Mouse (Mus musculus) thymus, postnatal 0 days (tissue): ENCODE results near the gene Ppm1b. TPM values are rescaled to one million over a fixed set of nuclear protein-coding genes. Genes with fewer than 3 reads are reported as not detected.

ENCODE experiments used
- DNase-seq: peaks from one replicate; pipeline ENCODE4 v3.0.0-alpha.2; 2015; ENCODE audit warnings: low spot score
- polyA plus RNA-seq: library from polyadenylated mRNA; unstranded; fragments of >200 nt; fragmentation: Nextera tagmentation; extraction: Ambion mirVana; gene quantifications from 2 replicates; pipeline ENCODE4 v1.2.1, GENCODE M21; 2015

The Ppm1b gene
- polyA plus RNA-seq, 1 experiment from 2014 or later = 72.9 TPM

GRCm38 (mm10) chr17:85070658-85071057 is 114.1 kb downstream of the Ppm1b start:
- DNase-seq = no peak

GRCm38 (mm10) chr17:85071088-85071775 is 114.7 kb downstream of the Ppm1b start:
- DNase-seq = no peak

GRCm38 (mm10) chr17:85072383-85072782 is 115.8 kb downstream of the Ppm1b start:
- no peak for DNase-seq

- no peak for DNase-seq
Observed at GRCm38 (mm10) chr17:85073214-85073613, 116.7 kb downstream of the Ppm1b start.

Other genes with a start within 250 kb of the Ppm1b start
- gene Lrpprc, start 166.0 kb upstream of the Ppm1b start, polyA plus RNA-seq = 24.1 and 26.4 TPM in 2 replicates
- gene Slc3a1, start 71.6 kb downstream of the Ppm1b start, polyA plus RNA-seq = 0.13 and 0.17 TPM in 2 replicates
- 12.0 and 14.3 TPM in 2 replicates for gene Prepl, start 133.5 kb downstream of the Ppm1b start, polyA plus RNA-seq
- 6.6 and 7.3 TPM in 2 replicates for gene Camkmt, start 133.8 kb downstream of the Ppm1b start, polyA plus RNA-seq